Mouse (Mus musculus): Measurements from ENCODE around the gene Ppie. TPM values are rescaled to one million over a fixed set of nuclear protein-coding genes. Genes with fewer than 3 reads are reported as not detected.
A peak's percentile ranks its signal among the peaks of the same experiment; 100 is the strongest.
"Not testable (repeated sequence)": the region's sequence is repeated elsewhere in the genome, so short reads cannot be mapped to it uniquely, and the experiment has no call there.

The Ppie gene
- polyA plus RNA-seq (2015; fragmentation: Nextera tagmentation; extraction: Ambion mirVana), result 112 TPM in 2 replicates

GRCm38 (mm10) chr4:123139513-123140154 lies at the start of gene Ppie:
Gene Ppie, minus strand, starts transcription at chr4:123139951.
- under 1% methylated on average over 34 of the region's 34 CpGs for WGBS
- Histone ChIP-seq H3K27me3 (ENCODE audit: insufficient read depth, low read length) (no peaks in the 10 kb centered on the region), H3K4me3 (ENCODE audit: low read length) (peak within 1 kb of the TSS; percentile 78), H3K9ac (replicated peaks; ENCODE audit: low read length) (peak within 1 kb of the TSS; percentile 77), H3K27ac (ENCODE audit: low read length) (peak within 1 kb of the TSS; percentile 87), H3K9me3 (ENCODE audit: low read length) (no peaks in the 10 kb centered on the region), H3K4me1 (ENCODE audit: insufficient read depth, low read length) (peaks cover 21% of the 10 kb centered on the region), H3K4me2 (replicated peaks; ENCODE audit: low read depth, low read length) (peak within 1 kb of the TSS; percentile 76), H3K36me3 (ENCODE audit: insufficient read depth, low read length) (peaks cover 8% of the 10 kb centered on the region)
- ATAC-seq (ENCODE audit: low FRiP score, low TSS enrichment), result peak; percentile 98

- Histone ChIP-seq H3K9me3 (ENCODE audit: low read length) (no peaks in the 10 kb centered on the region), H3K4me3 (ENCODE audit: low read length) (no peak overlapping the region), H3K27ac (ENCODE audit: low read length) (no peak overlapping the region), H3K4me2 (replicated peaks; ENCODE audit: low read depth, low read length) (no peak overlapping the region), H3K9ac (replicated peaks; ENCODE audit: low read length) (no peak overlapping the region), H3K36me3 (ENCODE audit: insufficient read depth, low read length) (no peaks in the 10 kb centered on the region), H3K27me3 (ENCODE audit: insufficient read depth, low read length) (peaks cover 50% of the 10 kb centered on the region), H3K4me1 (ENCODE audit: insufficient read depth, low read length) (peaks cover 14% of the 10 kb centered on the region)
- 34% methylated on average over 3 of the region's 3 CpGs for WGBS
- no peak for ATAC-seq (ENCODE audit: low FRiP score, low TSS enrichment)
These were observed 45.1 kb upstream of the Ppie start for GRCm38 (mm10) chr4:123184816-123185215.

- Histone ChIP-seq H3K4me1 (ENCODE audit: insufficient read depth, low read length) (peaks cover 14% of the 10 kb centered on the region), H3K4me2 (replicated peaks; ENCODE audit: low read depth, low read length) (peak overlapping the region; percentile 74), H3K9me3 (ENCODE audit: low read length) (no peaks in the 10 kb centered on the region), H3K27me3 (ENCODE audit: insufficient read depth, low read length) (peaks cover 50% of the 10 kb centered on the region), H3K9ac (replicated peaks; ENCODE audit: low read length) (peak overlapping the region; percentile 46; the same call in 1 of the 2 replicates), H3K27ac (ENCODE audit: low read length) (no peak overlapping the region), H3K36me3 (ENCODE audit: insufficient read depth, low read length) (no peaks in the 10 kb centered on the region), H3K4me3 (ENCODE audit: low read length) (peak overlapping the region; percentile 50)
- peak; percentile 95 for ATAC-seq (ENCODE audit: low FRiP score, low TSS enrichment)
- 11% methylated on average over 44 of the region's 44 CpGs for WGBS
These were observed 43.7 kb upstream of the Ppie start for GRCm38 (mm10) chr4:123183239-123184056.

GRCm38 (mm10) chr4:123182328-123183238 lies 42.8 kb upstream of the Ppie start, which contains the start of gene Hpcal4:
Gene Hpcal4, plus strand, starts transcription at chr4:123183227.
- Histone ChIP-seq H3K4me2 (replicated peaks; ENCODE audit: low read depth, low read length) (peak within 1 kb of the TSS; percentile 74), H3K27ac (ENCODE audit: low read length) (no peak within 1 kb of the TSS), H3K27me3 (ENCODE audit: insufficient read depth, low read length) (peaks cover 50% of the 10 kb centered on the region), H3K4me1 (ENCODE audit: insufficient read depth, low read length) (peaks cover 14% of the 10 kb centered on the region), H3K4me3 (ENCODE audit: low read length) (peak within 1 kb of the TSS; percentile 50), H3K9ac (replicated peaks; ENCODE audit: low read length) (peak within 1 kb of the TSS; percentile 46; the same call in 1 of the 2 replicates), H3K36me3 (ENCODE audit: insufficient read depth, low read length) (no peaks in the 10 kb centered on the region), H3K9me3 (ENCODE audit: low read length) (no peaks in the 10 kb centered on the region)
- peak; percentile 40; the same call in 1 of the 2 replicates for ATAC-seq (ENCODE audit: low FRiP score, low TSS enrichment)
- under 1% methylated on average over 44 of the region's 44 CpGs for WGBS

- H3K27ac ChIP-seq (ENCODE audit: low read length), result no peak overlapping the region
These were observed 32.1 kb upstream of the Ppie start for GRCm38 (mm10) chr4:123171811-123172210.

GRCm38 (mm10) chr4:123164157-123164556 lies 24.4 kb upstream of the Ppie start:
- ATAC-seq (ENCODE audit: low FRiP score, low TSS enrichment), result no peak
- peaks cover 7% of the 10 kb centered on the region; the same call in 1 of the 2 replicates for H3K4me1 ChIP-seq (ENCODE audit: insufficient read depth, low read length)
- no peak overlapping the region for H3K4me2 ChIP-seq (replicated peaks; ENCODE audit: low read depth, low read length)
- H3K36me3 ChIP-seq (ENCODE audit: insufficient read depth, low read length), result no peaks in the 10 kb centered on the region
- H3K4me3 ChIP-seq (ENCODE audit: low read length), result no peak overlapping the region
- H3K27me3 ChIP-seq (ENCODE audit: insufficient read depth, low read length), result 0 out of 2 replicates have a peak, but pooled peaks cover 6% of the 10 kb centered on the region
- H3K9ac ChIP-seq (replicated peaks; ENCODE audit: low read length), result no peak overlapping the region
- H3K27ac ChIP-seq (ENCODE audit: low read length), result no peak overlapping the region
- peaks cover 10% of the 10 kb centered on the region for H3K9me3 ChIP-seq (ENCODE audit: low read length)
- WGBS, result 60% methylated on average over 15 of the region's 15 CpGs

More at GRCm38 (mm10) chr4:123171811-123172210, 32.1 kb upstream of the Ppie start:
- H3K4me2 ChIP-seq (replicated peaks; ENCODE audit: low read depth, low read length), result no peak overlapping the region
- no peak overlapping the region for H3K9ac ChIP-seq (replicated peaks; ENCODE audit: low read length)
- 0 out of 2 replicates have a peak, but pooled peaks cover 3% of the 10 kb centered on the region for H3K9me3 ChIP-seq (ENCODE audit: low read length)
- no peaks in the 10 kb centered on the region for H3K4me1 ChIP-seq (ENCODE audit: insufficient read depth, low read length)
- no peak overlapping the region for H3K4me3 ChIP-seq (ENCODE audit: low read length)
- 0 out of 2 replicates have a peak, but pooled peaks cover 5% of the 10 kb centered on the region for H3K27me3 ChIP-seq (ENCODE audit: insufficient read depth, low read length)
- ATAC-seq (ENCODE audit: low FRiP score, low TSS enrichment), result no peak
- no peaks in the 10 kb centered on the region for H3K36me3 ChIP-seq (ENCODE audit: insufficient read depth, low read length)

- H3K4me2 ChIP-seq (replicated peaks; ENCODE audit: low read depth, low read length), result peak overlapping the region; percentile 35
- H3K27ac ChIP-seq (ENCODE audit: low read length), result no peak overlapping the region
- no peak for ATAC-seq (ENCODE audit: low FRiP score, low TSS enrichment)
- H3K27me3 ChIP-seq (ENCODE audit: insufficient read depth, low read length), result 0 out of 2 replicates have a peak, but pooled peaks cover 6% of the 10 kb centered on the region
- no peak overlapping the region for H3K4me3 ChIP-seq (ENCODE audit: low read length)
- 10% methylated on average over 15 of the region's 15 CpGs for WGBS
- H3K4me1 ChIP-seq (ENCODE audit: insufficient read depth, low read length), result peaks cover 7% of the 10 kb centered on the region; the same call in 1 of the 2 replicates
- H3K36me3 ChIP-seq (ENCODE audit: insufficient read depth, low read length), result no peaks in the 10 kb centered on the region
- 0 out of 2 replicates have a peak overlapping the region, but pooled peaks have one; percentile 4 for H3K9ac ChIP-seq (replicated peaks; ENCODE audit: low read length)
- peaks cover 8% of the 10 kb centered on the region for H3K9me3 ChIP-seq (ENCODE audit: low read length)
These were observed 22.7 kb upstream of the Ppie start for GRCm38 (mm10) chr4:123162305-123162917.

- H3K4me3 ChIP-seq (ENCODE audit: low read length); H3K36me3 ChIP-seq (ENCODE audit: insufficient read depth, low read length); H3K9me3 ChIP-seq (ENCODE audit: low read length); H3K27me3 ChIP-seq (ENCODE audit: insufficient read depth, low read length); H3K4me2 ChIP-seq (replicated peaks; ENCODE audit: low read depth, low read length); H3K4me1 ChIP-seq (ENCODE audit: insufficient read depth, low read length); H3K27ac ChIP-seq (ENCODE audit: low read length); ATAC-seq (ENCODE audit: low FRiP score, low TSS enrichment); H3K9ac ChIP-seq (replicated peaks; ENCODE audit: low read length): not testable (repeated sequence)
- 40% methylated on average over 3 of the region's 3 CpGs for WGBS
These were observed 21.5 kb upstream of the Ppie start for GRCm38 (mm10) chr4:123161251-123161650.

GRCm38 (mm10) chr4:123160571-123160970 lies 20.8 kb upstream of the Ppie start:
- Histone ChIP-seq H3K36me3 (ENCODE audit: insufficient read depth, low read length) (no peaks in the 10 kb centered on the region), H3K27ac (ENCODE audit: low read length) (no peak overlapping the region), H3K9me3 (ENCODE audit: low read length) (no peaks in the 10 kb centered on the region), H3K27me3 (ENCODE audit: insufficient read depth, low read length) (0 out of 2 replicates have a peak, but pooled peaks cover 6% of the 10 kb centered on the region), H3K4me3 (ENCODE audit: low read length) (no peak overlapping the region), H3K4me2 (replicated peaks; ENCODE audit: low read depth, low read length) (no peak overlapping the region), H3K9ac (replicated peaks; ENCODE audit: low read length) (no peak overlapping the region), H3K4me1 (ENCODE audit: insufficient read depth, low read length) (peaks cover 10% of the 10 kb centered on the region; the same call in 1 of the 2 replicates)
- WGBS, result 81% methylated on average over 6 of the region's 6 CpGs
- ATAC-seq (ENCODE audit: low FRiP score, low TSS enrichment), result no peak
